Mouse (Mus musculus) neural tube, embryonic 12.5 days (tissue): ENCODE measurements around the gene Amacr. TPM values are rescaled to one million over a fixed set of nuclear protein-coding genes. Genes with fewer than 3 reads are reported as not detected.

Source experiments
- ATAC-seq: fragments of 200-750 bp; cut with Nextera tagmentation; 2 replicates; pipeline ENCODE4 v1.8.0; 2017; ENCODE audit warnings: low read depth, mild to moderate bottlenecking, moderate TSS enrichment, moderate library complexity; ENCODE audit not compliant: low FRiP score
- H3K27ac ChIP-seq: fragments of 300-500 bp; sonication (generic); 2 replicates; pipeline ENCODE4 v1.5.1; 2016
- H3K27me3 ChIP-seq: fragments of 300-500 bp; sonication (generic); replicated peaks from 2 replicates; pipeline ENCODE4 v1.6.1; 2016; ENCODE audit warnings: mild to moderate bottlenecking
- H3K36me3 ChIP-seq: fragments of 300-500 bp; sonication (generic); 2 replicates; pipeline ENCODE4 v1.6.1; 2016; ENCODE audit warnings: mild to moderate bottlenecking
- H3K4me1 ChIP-seq: fragments of 300-500 bp; sonication (generic); 2 replicates; pipeline ENCODE4 v1.6.1; 2016
- H3K4me2 ChIP-seq: fragments of 300-500 bp; sonication (generic); replicated peaks from 2 replicates; pipeline ENCODE4 v1.6.1; 2016; ENCODE audit warnings: mild to moderate bottlenecking
- H3K4me3 ChIP-seq: fragments of 300-500 bp; sonication (generic); 2 replicates; pipeline ENCODE4 v1.5.1; 2016
- H3K9ac ChIP-seq: fragments of 300-500 bp; sonication (generic); 2 replicates; pipeline ENCODE4 v1.6.1; 2016; ENCODE audit warnings: mild to moderate bottlenecking
- H3K9me3 ChIP-seq: fragments of 300-500 bp; sonication (generic); 2 replicates; pipeline ENCODE4 v1.6.1; 2016; ENCODE audit warnings: mild to moderate bottlenecking
- WGBS: fragments of 180-500 bp; shearing (Covaris S2); methylation state at CpG from one replicate; pipeline ENCODE4 v1.1.7; 2016; 5-methylcytosine and 5-hydroxymethylcytosine counted together
- polyA plus RNA-seq: library from polyadenylated mRNA; unstranded; fragments of >200 nt; fragmentation: Nextera tagmentation; extraction: Ambion mirVana; gene quantifications from 2 replicates; pipeline ENCODE4 v1.2.1, GENCODE M21; 2016

Gene Amacr
- polyA plus RNA-seq, 1 experiment from 2014 or later, result 14.0 TPM

DNA sequence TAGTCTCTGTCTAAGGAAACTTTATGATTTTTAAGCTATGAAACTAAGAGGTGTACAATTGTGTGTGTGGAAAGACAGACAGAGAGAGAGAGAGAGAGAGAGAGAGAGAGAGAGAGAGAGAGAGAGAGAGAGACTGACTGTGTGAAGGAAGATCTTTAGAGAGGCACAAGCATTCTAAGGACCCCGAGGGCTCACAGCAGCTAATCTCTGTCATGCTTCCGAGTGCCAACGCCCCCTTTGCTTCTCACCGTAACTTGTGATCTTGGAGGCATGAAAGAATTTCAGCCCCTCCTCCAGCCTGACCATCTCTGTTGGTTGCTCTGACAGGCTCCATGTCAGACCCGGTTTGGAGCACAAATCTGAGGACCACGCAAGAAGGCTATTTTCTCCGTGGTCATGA lies 18.9 kb downstream of the Amacr start, which contains the start of gene Slc45a2:
Slc45a2 (plus strand) TSS at position 301 of the 400 bp plus-strand sequence.
- ATAC-seq, result no peak
- no peak within 1 kb of the TSS for H3K9ac ChIP-seq
- no peak within 1 kb of the TSS for H3K4me2 ChIP-seq
- H3K27me3 ChIP-seq, result no peaks in the 10 kb centered on the region
- no peak within 1 kb of the TSS for H3K27ac ChIP-seq
- 0 out of 2 replicates have a peak, but pooled peaks cover 4% of the 10 kb centered on the region for H3K36me3 ChIP-seq
- WGBS, result 70% methylated on average over 7 of the region's 7 CpGs
- no peaks in the 10 kb centered on the region for H3K9me3 ChIP-seq
- no peak within 1 kb of the TSS for H3K4me3 ChIP-seq
- H3K4me1 ChIP-seq, result no peaks in the 10 kb centered on the region

DNA sequence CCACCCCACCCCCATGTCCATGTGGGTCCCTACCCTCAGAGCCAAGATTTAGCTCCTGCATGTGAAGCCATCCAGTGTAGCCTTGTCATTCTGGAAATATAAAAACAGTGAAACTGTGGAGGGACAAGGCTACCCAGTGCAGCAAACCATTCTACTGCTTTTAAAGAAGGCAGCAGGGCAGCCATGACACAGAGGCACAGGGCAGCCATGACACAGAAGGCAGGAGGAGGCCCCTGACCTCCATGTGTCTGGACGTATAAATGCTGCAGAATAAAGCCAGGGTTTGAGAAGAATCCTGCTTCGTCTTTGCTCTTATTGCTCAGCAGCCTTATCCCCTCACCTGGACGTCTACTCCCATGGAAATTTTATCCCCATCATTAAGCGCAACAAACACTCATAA lies 22.2 kb downstream of the Amacr start:
- Histone ChIP-seq H3K9me3 (no peaks in the 10 kb centered on the region), H3K27me3 (no peaks in the 10 kb centered on the region), H3K36me3 (no peaks in the 10 kb centered on the region), H3K4me3 (no peak overlapping the region), H3K9ac (no peak overlapping the region), H3K27ac (no peak overlapping the region), H3K4me2 (no peak overlapping the region), H3K4me1 (no peaks in the 10 kb centered on the region)
- no peak for ATAC-seq
- WGBS, result 80% methylated on average over 4 of the region's 4 CpGs

DNA sequence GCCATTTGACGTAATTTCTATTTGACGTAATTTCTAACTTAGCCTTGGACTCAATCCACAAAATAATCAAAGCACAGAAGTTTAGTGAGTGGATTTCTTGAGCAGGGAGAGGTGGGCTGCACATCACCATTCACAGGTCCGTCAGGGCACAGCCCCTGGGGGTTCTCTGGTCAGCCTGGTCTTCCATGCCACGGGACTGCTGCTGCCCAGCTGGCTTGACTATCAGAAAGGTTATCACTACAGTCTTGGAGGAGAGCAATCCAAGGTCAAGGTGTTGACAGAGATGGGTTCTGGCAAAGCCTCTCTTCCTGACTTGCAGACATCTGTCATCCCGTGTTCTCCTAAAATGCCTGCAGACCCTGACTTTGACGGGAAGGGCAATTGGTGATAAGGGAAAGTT lies 23.1 kb downstream of the Amacr start:
- Histone ChIP-seq H3K9me3 (no peaks in the 10 kb centered on the region), H3K4me2 (no peak overlapping the region), H3K4me1 (no peaks in the 10 kb centered on the region), H3K27ac (no peak overlapping the region), H3K36me3 (no peaks in the 10 kb centered on the region), H3K4me3 (no peak overlapping the region), H3K9ac (no peak overlapping the region), H3K27me3 (no peaks in the 10 kb centered on the region)
- ATAC-seq, result no peak
- WGBS, result 88% methylated on average over 6 of the region's 6 CpGs

DNA sequence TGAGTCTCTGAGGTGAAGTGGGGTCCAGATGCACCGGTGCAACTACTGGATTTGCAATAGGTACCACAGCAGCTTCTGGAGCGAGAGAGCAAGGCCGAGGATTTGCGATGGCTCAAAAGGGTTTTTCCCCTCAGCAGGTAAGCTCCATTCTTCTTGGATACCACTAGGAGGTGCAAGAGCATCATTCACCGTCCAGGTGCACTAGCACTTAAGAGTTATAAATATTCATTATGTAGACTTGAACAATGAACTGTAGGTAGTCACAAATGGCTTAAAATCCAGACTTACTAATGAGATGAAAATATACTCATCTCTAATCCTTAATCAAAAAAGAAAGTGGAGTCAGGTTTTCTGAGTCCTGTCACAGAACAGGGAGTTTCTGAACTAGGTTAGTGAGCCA lies 27.2 kb downstream of the Amacr start:
- Histone ChIP-seq H3K4me3 (no peak overlapping the region), H3K27ac (no peak overlapping the region), H3K36me3 (no peaks in the 10 kb centered on the region), H3K27me3 (no peaks in the 10 kb centered on the region), H3K4me1 (no peaks in the 10 kb centered on the region), H3K4me2 (no peak overlapping the region), H3K9ac (no peak overlapping the region), H3K9me3 (no peaks in the 10 kb centered on the region)
- ATAC-seq, result no peak
- 25% methylated on average over 5 of the region's 5 CpGs for WGBS

DNA sequence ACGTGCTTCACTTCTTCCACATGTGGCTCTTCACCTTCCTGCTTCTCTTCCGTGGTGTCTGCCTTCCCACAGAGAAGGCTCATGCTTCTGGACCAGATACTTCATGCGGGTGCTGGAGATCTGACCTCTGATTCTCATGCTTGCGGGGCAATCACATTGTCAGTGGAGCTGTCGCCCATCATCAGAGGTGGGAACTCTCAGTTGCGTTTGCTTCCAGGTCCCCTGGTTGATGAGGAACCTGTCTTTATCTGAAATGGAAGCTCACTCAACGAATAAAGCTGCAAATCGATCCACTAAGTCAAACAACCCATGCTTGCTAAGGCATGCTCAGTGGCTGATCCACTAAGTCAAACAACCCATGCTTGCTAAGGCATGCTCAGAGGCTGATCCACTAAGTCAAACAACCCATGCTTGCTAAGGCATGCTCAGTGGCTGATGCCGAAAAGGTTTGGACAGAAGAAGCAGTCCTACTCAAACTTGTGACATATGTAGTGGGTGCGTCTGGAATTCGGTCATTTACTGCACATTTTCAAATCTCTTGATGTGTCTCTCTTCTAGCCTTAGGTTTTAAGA lies 29.5 kb downstream of the Amacr start:
- H3K36me3 ChIP-seq, result no peaks in the 10 kb centered on the region
- 93% methylated on average over 11 of the region's 11 CpGs for WGBS
- no peak overlapping the region for H3K27ac ChIP-seq
- no peaks in the 10 kb centered on the region for H3K4me1 ChIP-seq
- ATAC-seq, result no peak
- no peak overlapping the region for H3K4me3 ChIP-seq
- no peaks in the 10 kb centered on the region for H3K27me3 ChIP-seq
- no peak overlapping the region for H3K4me2 ChIP-seq
- no peaks in the 10 kb centered on the region for H3K9me3 ChIP-seq
- H3K9ac ChIP-seq, result no peak overlapping the region

DNA sequence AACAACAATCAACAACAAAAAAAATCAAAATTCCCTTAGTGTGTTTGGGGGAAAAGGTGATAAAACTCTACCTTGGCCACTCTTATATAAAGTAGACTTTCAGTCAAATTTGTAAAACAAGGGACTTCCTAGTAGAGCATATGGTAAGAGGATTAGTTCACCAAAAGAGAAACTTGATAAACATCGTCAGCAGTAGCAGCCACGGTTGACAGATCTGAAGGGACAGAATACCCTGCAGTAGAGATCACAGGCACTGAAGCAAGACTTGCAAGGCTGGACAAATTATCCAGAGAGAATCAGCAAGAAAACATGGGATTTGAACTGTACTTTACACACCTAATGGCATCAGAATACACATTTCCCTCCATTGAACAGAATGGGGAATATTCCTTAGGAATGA lies 33.4 kb downstream of the Amacr start:
- no peaks in the 10 kb centered on the region for H3K4me1 ChIP-seq
- H3K4me2 ChIP-seq, result no peak overlapping the region
- no peak overlapping the region for H3K4me3 ChIP-seq
- no peak for ATAC-seq
- no peak overlapping the region for H3K27ac ChIP-seq
- no peak overlapping the region for H3K9ac ChIP-seq
- H3K9me3 ChIP-seq, result no peaks in the 10 kb centered on the region
- whole genome bisulfite sequencing, result 61% methylated on average over 2 of the region's 2 CpGs
- H3K27me3 ChIP-seq, result no peaks in the 10 kb centered on the region
- no peaks in the 10 kb centered on the region for H3K36me3 ChIP-seq

DNA sequence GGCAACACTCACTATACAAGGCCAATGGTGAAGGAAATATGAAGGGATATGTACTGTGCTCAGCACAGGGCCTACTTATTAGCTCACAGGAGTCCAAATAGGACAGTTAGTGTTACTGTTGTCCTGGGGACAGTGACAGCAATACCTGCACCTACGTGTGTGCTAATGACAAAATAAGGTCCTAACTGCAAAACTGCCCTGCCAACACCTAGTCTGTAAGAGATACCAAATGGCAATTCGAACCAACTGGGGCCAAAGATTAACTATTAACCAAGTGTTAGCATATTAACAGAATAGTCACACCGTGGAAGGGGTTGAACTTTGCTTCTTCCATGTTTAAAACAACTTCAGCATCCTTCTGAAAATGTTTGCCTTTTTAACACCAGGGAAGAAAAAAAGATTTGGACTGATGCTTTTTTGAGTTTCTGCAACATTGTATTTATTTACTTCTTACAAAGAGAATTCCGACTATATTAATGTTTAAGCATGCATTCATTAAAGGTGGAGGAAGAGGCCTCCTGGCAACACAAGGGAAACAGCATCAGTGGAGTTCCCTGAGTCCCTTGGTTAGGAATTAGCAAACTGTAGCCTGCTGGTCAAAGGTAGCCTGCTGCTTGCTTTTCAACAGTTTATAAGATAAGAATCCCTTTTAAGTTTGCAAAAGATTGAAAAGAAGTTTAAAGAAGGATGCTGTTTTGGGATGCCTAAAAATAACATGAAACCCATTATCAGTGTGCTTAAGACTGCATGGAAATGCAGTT lies 45.4 kb downstream of the Amacr start:
- 78% methylated on average over 4 of the region's 4 CpGs for WGBS
- no peak overlapping the region for H3K4me3 ChIP-seq
- no peaks in the 10 kb centered on the region for H3K36me3 ChIP-seq
- H3K4me2 ChIP-seq, result no peak overlapping the region
- H3K27ac ChIP-seq, result no peak overlapping the region
- no peaks in the 10 kb centered on the region for H3K4me1 ChIP-seq
- no peaks in the 10 kb centered on the region for H3K27me3 ChIP-seq
- no peak for ATAC-seq
- no peaks in the 10 kb centered on the region for H3K9me3 ChIP-seq
- no peak overlapping the region for H3K9ac ChIP-seq

DNA sequence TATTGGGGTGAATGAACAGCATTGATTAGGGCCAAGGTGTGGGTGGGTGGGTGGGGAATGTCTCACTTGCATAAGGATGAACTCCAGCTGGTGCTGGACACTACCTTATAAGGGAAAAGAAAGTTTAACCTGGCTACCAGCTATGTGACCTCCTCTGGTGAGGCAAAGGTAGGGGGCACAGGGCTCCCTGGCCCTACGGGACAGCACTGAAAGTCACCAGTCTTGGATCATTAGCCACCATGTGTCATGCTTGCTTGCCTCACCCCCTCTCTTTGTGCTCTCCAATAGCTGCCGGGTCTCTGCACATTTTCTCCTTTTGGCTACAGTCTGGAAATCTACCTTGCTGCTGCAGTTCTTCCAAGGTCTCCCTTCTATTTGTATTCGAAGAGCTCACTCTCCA lies 48.6 kb downstream of the Amacr start:
- 77% methylated on average over 3 of the region's 3 CpGs for WGBS
- no peak for ATAC-seq
- H3K4me2 ChIP-seq, result no peak overlapping the region

DNA sequence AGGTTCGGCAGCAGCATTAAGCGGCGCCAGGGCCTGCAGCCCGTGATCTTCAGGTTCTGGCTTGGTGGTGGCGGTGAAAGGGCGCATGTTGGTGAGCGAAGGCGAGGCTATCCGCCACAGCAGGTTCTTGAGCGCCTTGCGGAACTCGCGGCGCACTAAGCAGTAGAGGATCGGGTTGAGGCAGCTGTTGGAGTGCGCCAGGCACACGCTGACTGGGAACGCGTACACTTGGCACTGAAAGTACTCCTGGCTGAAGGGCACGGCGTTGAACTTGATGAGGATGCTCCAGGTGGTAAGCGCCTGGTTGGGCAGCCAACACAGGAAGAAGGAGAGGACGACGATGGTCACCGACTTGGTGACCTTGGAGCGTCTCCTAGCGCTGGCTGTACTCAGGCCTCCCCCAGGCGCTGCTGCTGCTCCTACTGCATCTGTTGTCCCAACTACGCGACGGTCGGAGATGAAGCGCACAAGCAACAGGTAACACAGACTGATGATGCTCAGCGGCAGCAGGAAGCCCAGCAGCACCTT lies 54.5 kb downstream of the Amacr start:
- H3K27ac ChIP-seq, result no peak overlapping the region
- peak overlapping the region; percentile 37 for H3K4me3 ChIP-seq
- H3K4me2 ChIP-seq, result peak overlapping the region; percentile 70
- no peaks in the 10 kb centered on the region for H3K9me3 ChIP-seq
- peaks cover 24% of the 10 kb centered on the region for H3K4me1 ChIP-seq
- 6% methylated on average over 34 of the region's 34 CpGs for WGBS
- H3K27me3 ChIP-seq, result peaks cover 40% of the 10 kb centered on the region
- ATAC-seq, result no peak
- H3K9ac ChIP-seq, result no peak overlapping the region
- H3K36me3 ChIP-seq, result no peaks in the 10 kb centered on the region

More for the DNA sequence above, 48.6 kb downstream of the Amacr start:
- Histone ChIP-seq H3K4me1 (no peaks in the 10 kb centered on the region), H3K27ac (no peak overlapping the region), H3K9ac (no peak overlapping the region), H3K9me3 (no peaks in the 10 kb centered on the region), H3K4me3 (no peak overlapping the region), H3K36me3 (no peaks in the 10 kb centered on the region), H3K27me3 (peaks cover 8% of the 10 kb centered on the region)

DNA sequence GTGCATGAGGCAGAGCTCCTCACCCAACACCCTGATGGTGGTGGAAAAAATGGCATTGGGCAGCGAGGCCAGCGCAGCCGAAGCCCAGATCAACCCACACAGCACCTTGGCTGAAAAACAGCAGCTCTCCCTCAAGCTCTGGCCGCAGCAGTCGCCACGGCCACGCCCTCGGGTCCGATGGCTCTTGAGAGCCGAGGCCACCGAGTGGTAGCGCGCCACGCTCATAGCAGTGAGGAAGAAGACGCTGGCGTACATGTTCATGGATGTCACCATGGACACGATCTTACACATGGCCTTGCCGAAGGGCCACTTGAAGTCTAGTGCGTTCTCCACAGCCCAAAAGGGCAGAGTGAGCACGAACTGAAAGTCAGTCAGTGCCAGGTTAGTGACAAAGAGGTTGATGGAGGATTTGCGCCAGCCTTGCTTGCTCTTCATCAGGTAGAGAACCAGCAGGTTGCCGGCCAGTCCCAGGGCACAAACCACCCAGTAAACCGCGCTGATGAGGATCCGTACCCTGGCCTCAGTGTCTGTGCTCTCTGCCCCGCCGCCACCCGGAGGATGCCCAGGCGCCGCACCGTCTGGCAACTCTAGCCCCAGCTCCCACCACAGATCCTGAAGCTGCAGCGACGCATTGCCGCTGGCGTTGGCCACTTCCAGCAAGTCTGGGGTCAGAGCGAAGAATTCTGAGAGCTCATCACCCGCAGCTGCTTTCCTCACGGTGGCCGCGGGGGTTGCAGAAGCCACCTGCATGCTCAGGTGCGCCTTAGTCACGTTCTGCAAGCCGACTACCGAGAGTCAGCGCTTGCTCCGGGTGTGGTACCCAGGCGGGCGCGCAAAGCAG lies 55.2 kb downstream of the Amacr start:
- WGBS, result 3% methylated on average over 49 of the region's 49 CpGs
- Histone ChIP-seq H3K27ac (no peak overlapping the region), H3K4me1 (peaks cover 24% of the 10 kb centered on the region), H3K9me3 (no peaks in the 10 kb centered on the region), H3K36me3 (no peaks in the 10 kb centered on the region), H3K4me2 (peak overlapping the region; percentile 70), H3K9ac (no peak overlapping the region), H3K27me3 (peaks cover 40% of the 10 kb centered on the region), H3K4me3 (peak overlapping the region; percentile 37)
- ATAC-seq, result no peak

DNA sequence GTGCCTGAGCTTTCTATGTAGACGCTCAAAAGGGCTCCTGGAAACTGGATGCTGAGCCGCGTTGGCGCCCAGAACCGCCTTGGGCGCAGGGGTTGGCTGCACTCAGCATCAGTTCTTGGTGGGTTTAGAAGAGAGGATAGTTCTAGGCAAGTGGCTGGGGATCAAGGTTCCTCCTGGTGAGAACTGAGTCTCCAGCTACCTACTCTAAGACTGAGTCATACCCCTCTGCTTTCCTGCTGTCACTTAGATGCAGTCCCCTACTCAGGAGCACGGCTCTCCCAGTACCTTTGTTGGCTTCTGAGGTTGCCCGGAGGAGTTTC lies 55.8 kb downstream of the Amacr start:
- Histone ChIP-seq H3K4me3 (peak overlapping the region; percentile 37), H3K9ac (no peak overlapping the region), H3K4me1 (peaks cover 24% of the 10 kb centered on the region), H3K27ac (no peak overlapping the region), H3K4me2 (peak overlapping the region; percentile 70), H3K9me3 (no peaks in the 10 kb centered on the region), H3K36me3 (no peaks in the 10 kb centered on the region), H3K27me3 (peaks cover 40% of the 10 kb centered on the region)
- WGBS, result 6% methylated on average over 8 of the region's 8 CpGs
- no peak for ATAC-seq

DNA sequence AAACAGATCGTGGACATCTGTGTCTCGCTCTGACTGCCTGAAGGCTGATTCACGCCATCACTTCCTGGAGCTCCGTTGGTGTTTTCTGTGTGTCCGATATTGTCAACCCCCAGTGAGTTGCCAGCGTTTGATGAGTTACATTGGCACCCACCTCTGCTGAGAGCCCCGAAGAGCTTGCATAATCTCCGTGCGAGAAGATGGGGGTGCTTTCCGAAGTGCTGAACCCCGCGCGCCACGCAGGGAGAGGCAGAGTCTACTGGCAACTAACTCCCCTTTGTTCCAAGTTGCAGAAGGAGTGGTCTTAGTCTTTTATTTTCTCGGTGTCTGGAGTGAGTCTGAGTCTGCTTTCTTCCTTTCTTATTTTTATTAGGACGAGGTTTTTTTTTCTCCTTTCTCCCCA lies 56.2 kb downstream of the Amacr start, which contains the start of gene Rxfp3:
Rxfp3 (minus strand) TSS at position 281 of the 400 bp plus-strand sequence.
- peak within 1 kb of the TSS; percentile 70 for H3K4me2 ChIP-seq
- 3% methylated on average over 16 of the region's 16 CpGs for WGBS
- H3K27me3 ChIP-seq, result peaks cover 40% of the 10 kb centered on the region
- no peak for ATAC-seq
- no peaks in the 10 kb centered on the region for H3K36me3 ChIP-seq
- H3K27ac ChIP-seq, result no peak within 1 kb of the TSS
- no peaks in the 10 kb centered on the region for H3K9me3 ChIP-seq
- no peak within 1 kb of the TSS for H3K9ac ChIP-seq
- H3K4me3 ChIP-seq, result peak within 1 kb of the TSS; percentile 37
- H3K4me1 ChIP-seq, result peaks cover 24% of the 10 kb centered on the region
